Mouse (Mus musculus): ENCODE measurements around the gene Terb1. TPM values are rescaled to one million over a fixed set of nuclear protein-coding genes. Genes with fewer than 3 reads are reported as not detected.

Gene Terb1
- total and polyA plus RNA-seq, 2 experiments from 2014 or later: 0.43 to 0.44 TPM

DNA sequence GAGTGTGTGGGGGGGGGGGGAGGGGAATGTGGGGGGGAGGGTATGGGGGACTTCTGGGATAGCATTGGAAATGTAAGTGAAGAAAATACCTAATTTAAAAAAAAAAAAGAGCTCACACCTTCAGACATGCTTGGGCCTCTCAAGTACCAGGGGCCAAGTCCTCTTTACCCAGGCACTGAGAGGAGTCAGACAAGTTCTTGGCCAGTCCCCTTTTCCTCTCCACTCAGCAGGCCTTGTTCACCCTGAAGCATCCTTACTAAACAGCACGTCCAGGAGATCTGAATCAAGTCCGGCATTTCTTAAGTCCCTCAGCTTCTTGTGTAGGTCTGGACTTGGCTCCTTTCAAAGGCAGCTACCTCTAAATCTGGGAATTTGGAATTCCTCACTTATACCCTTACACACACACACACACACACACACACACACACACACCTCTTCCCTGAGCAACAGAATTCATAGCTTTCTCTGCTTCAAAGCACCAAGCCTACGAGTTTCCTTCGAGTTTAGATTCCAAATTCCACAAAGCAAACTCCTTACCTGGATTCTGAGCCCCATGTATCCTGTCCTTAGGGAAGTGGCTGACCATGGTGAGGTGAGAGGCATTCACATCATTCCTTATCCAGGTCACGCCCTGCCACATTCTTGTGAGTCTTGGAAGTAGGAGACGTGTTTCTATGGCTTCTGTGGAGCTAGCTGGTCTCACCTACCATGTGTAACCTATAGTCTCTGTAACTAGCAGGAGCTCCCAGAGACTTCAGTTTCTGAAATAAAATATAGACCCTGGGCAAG lies 103.2 kb downstream of the Terb1 start:
- Histone ChIP-seq H3K4me3 (ENCODE audit: low read depth, low read length) (no peak overlapping the region), H3K9me3 (ENCODE audit: low read length) (no peaks in the 10 kb centered on the region), H3K9ac (no peak overlapping the region), H3K27ac (ENCODE audit: low read depth, low read length) (no peak overlapping the region), H3K36me3 (ENCODE audit: insufficient read depth) (no peaks in the 10 kb centered on the region), H3K4me2 (ENCODE audit: low read depth) (no peak overlapping the region), H3K4me1 (ENCODE audit: insufficient read depth) (no peaks in the 10 kb centered on the region), H3K27me3 (ENCODE audit: insufficient read depth, low read length) (no peaks in the 10 kb centered on the region)
- ATAC-seq: no peak
- no peak for TF ChIP-seq CTCF (IDR thresholded peaks at IDR 0.05; ENCODE audit: low read depth)
- no peak for DNase-seq
- WGBS: 85% methylated on average over 6 of the region's 6 CpGs

DNA sequence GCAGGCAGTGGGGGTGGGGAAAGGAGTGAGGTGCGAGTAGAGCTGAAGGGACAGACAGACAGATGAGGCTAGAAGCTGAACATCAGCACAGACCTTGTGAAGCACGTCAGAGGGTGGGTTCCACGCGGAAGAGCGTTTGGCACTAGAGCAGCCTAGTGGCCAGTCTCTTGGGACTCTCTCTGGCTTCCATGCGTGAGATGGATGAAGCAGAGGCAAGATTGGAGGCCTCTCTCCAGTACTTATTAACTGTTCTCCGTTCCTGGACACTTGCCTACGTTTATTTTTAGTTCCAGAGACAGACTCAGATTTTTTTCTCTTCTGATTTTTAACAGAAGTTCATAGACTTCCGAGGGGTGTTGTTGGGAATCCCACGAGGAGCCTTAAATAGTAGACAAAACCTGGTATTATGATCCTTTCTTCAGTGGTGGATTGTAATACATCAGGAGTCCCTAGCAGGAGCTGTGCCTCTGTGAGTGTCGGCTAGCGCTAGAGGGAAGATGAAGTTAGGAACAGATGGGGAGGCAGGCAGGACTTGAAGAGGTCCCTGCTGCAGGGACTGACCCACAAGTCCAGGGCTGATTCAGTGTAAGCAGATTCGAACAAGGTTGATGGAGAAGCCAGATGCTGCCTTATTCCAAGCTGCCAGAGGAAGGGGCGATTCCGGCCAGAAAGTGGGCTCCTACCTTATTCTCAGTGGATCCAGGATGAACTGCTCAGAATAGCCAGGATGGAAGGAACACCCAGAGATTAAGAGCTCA lies 104.1 kb downstream of the Terb1 start:
- no peak overlapping the region for H3K27ac ChIP-seq (ENCODE audit: low read depth, low read length)
- no peaks in the 10 kb centered on the region for H3K36me3 ChIP-seq (ENCODE audit: insufficient read depth)
- no peaks in the 10 kb centered on the region for H3K9me3 ChIP-seq (ENCODE audit: low read length)
- ATAC-seq (no peak), DNase-seq (no peak)
- no peak for TF ChIP-seq CTCF (IDR thresholded peaks at IDR 0.05; ENCODE audit: low read depth)
- no peak overlapping the region for H3K4me3 ChIP-seq (ENCODE audit: low read depth, low read length)
- WGBS: 69% methylated on average over 15 of the region's 15 CpGs
- H3K27me3 ChIP-seq (ENCODE audit: insufficient read depth, low read length): no peaks in the 10 kb centered on the region
- H3K4me2 ChIP-seq (ENCODE audit: low read depth): no peak overlapping the region
- no peak overlapping the region for H3K9ac ChIP-seq
- no peaks in the 10 kb centered on the region for H3K4me1 ChIP-seq (ENCODE audit: insufficient read depth)

DNA sequence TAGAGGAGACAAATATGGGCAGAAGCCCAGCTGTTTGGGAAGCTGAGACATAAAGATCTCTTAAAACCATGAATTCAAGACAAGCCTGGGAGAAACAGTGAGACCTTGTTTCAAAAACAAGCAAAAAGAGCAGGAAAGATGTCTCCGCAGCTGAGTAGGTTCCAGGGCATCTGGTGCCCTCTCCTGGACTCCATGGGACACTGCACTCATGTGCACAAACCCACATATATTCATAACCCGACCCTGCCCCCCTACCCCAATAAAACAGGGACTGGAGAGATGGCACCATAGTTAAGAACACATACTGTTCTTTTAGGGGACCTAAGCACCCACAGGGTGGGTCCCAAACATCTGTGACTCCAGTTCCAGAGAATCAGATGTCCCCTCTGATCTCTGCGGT lies 106.1 kb downstream of the Terb1 start:
- no peak for DNase-seq
- peak; percentile 41 for TF ChIP-seq CTCF (IDR thresholded peaks at IDR 0.05; ENCODE audit: low read depth)
- Histone ChIP-seq H3K9ac (no peak overlapping the region), H3K27ac (ENCODE audit: low read depth, low read length) (no peak overlapping the region), H3K36me3 (ENCODE audit: insufficient read depth) (no peaks in the 10 kb centered on the region), H3K4me3 (ENCODE audit: low read depth, low read length) (no peak overlapping the region), H3K4me1 (ENCODE audit: insufficient read depth) (no peaks in the 10 kb centered on the region), H3K27me3 (ENCODE audit: insufficient read depth, low read length) (no peaks in the 10 kb centered on the region), H3K4me2 (ENCODE audit: low read depth) (no peak overlapping the region), H3K9me3 (ENCODE audit: low read length) (no peaks in the 10 kb centered on the region)
- 69% methylated on average over 3 of the region's 3 CpGs for WGBS
- ATAC-seq: no peak

Other genes starting within 250 kb of the Terb1 start
- 0.14 TPM in 1 of 2 replicates, not detected in the other for gene Cmtm2a, start 216.7 kb downstream of the Terb1 start, total RNA-seq (2014; rRNA removed)
- 0.17 TPM in 1 of 2 replicates, not detected in the other for gene Cmtm2a, start 216.7 kb downstream of the Terb1 start, polyA plus RNA-seq (2015; fragmentation: Nextera tagmentation; extraction: Ambion mirVana)
- gene Gm45711, start 199.8 kb downstream of the Terb1 start, total RNA-seq (2014; rRNA removed): not detected in 2 replicates
- gene Gm45711, start 199.8 kb downstream of the Terb1 start, polyA plus RNA-seq (2015; fragmentation: Nextera tagmentation; extraction: Ambion mirVana): not detected in 2 replicates
- gene Cmtm1, start 199.8 kb downstream of the Terb1 start, total RNA-seq (2014; rRNA removed): 0.62 TPM in 1 of 2 replicates, not detected in the other
- gene Cmtm1, start 199.8 kb downstream of the Terb1 start, polyA plus RNA-seq (2015; fragmentation: Nextera tagmentation; extraction: Ambion mirVana): not detected in 2 replicates
- gene Gm11020, start 188.3 kb downstream of the Terb1 start, total RNA-seq (2014; rRNA removed): not detected in 2 replicates
- not detected in 2 replicates for gene Gm11020, start 188.3 kb downstream of the Terb1 start, polyA plus RNA-seq (2015; fragmentation: Nextera tagmentation; extraction: Ambion mirVana)
- 0.38 TPM in 1 of 2 replicates, not detected in the other for gene Cmtm2b, start 187.7 kb downstream of the Terb1 start, total RNA-seq (2014; rRNA removed)
- not detected in 2 replicates for gene Cmtm2b, start 187.7 kb downstream of the Terb1 start, polyA plus RNA-seq (2015; fragmentation: Nextera tagmentation; extraction: Ambion mirVana)
- gene Cmtm3, start 170.5 kb downstream of the Terb1 start, total RNA-seq (2014; rRNA removed): 18.4 and 22.0 TPM in 2 replicates
- 33.0 and 34.4 TPM in 2 replicates for gene Cmtm3, start 170.5 kb downstream of the Terb1 start, polyA plus RNA-seq (2015; fragmentation: Nextera tagmentation; extraction: Ambion mirVana)
- 32.9 and 35.1 TPM in 2 replicates for gene Cmtm4, start 114.1 kb downstream of the Terb1 start, total RNA-seq (2014; rRNA removed)
- 2.0 and 2.3 TPM in 2 replicates for gene Cmtm4, start 114.1 kb downstream of the Terb1 start, polyA plus RNA-seq (2015; fragmentation: Nextera tagmentation; extraction: Ambion mirVana)
- 104 and 125 TPM in 2 replicates for gene Dync1li2, start 66.9 kb downstream of the Terb1 start, total RNA-seq (2014; rRNA removed)
- gene Dync1li2, start 66.9 kb downstream of the Terb1 start, polyA plus RNA-seq (2015; fragmentation: Nextera tagmentation; extraction: Ambion mirVana): 46.4 and 74.0 TPM in 2 replicates
- 86.3 and 97.6 TPM in 2 replicates for gene Nae1, start 24.7 kb upstream of the Terb1 start, total RNA-seq (2014; rRNA removed)
- 120 and 134 TPM in 2 replicates for gene Nae1, start 24.7 kb upstream of the Terb1 start, polyA plus RNA-seq (2015; fragmentation: Nextera tagmentation; extraction: Ambion mirVana)
- gene Car7, start 24.8 kb upstream of the Terb1 start, total RNA-seq (2014; rRNA removed): 2.2 and 2.5 TPM in 2 replicates
- gene Car7, start 24.8 kb upstream of the Terb1 start, polyA plus RNA-seq (2015; fragmentation: Nextera tagmentation; extraction: Ambion mirVana): 1.6 and 2.0 TPM in 2 replicates
- 11.8 and 13.2 TPM in 2 replicates for gene Pdp2, start 81.5 kb upstream of the Terb1 start, total RNA-seq (2014; rRNA removed)
- gene Pdp2, start 81.5 kb upstream of the Terb1 start, polyA plus RNA-seq (2015; fragmentation: Nextera tagmentation; extraction: Ambion mirVana): 8.8 and 14.6 TPM in 2 replicates
- gene Cdh16, start 114.5 kb upstream of the Terb1 start, total RNA-seq (2014; rRNA removed): not detected in 2 replicates
- not detected in 2 replicates for gene Cdh16, start 114.5 kb upstream of the Terb1 start, polyA plus RNA-seq (2015; fragmentation: Nextera tagmentation; extraction: Ambion mirVana)
- 5.2 and 5.3 TPM in 2 replicates for gene Rrad, start 121.4 kb upstream of the Terb1 start, total RNA-seq (2014; rRNA removed)
- 2.2 and 2.9 TPM in 2 replicates for gene Rrad, start 121.4 kb upstream of the Terb1 start, polyA plus RNA-seq (2015; fragmentation: Nextera tagmentation; extraction: Ambion mirVana)
- 54.9 and 61.9 TPM in 2 replicates for gene Ciao2b, start 132.1 kb upstream of the Terb1 start, total RNA-seq (2014; rRNA removed)
- gene Ciao2b, start 132.1 kb upstream of the Terb1 start, polyA plus RNA-seq (2015; fragmentation: Nextera tagmentation; extraction: Ambion mirVana): 108 and 110 TPM in 2 replicates
- gene Ces2a, start 224.1 kb upstream of the Terb1 start, total RNA-seq (2014; rRNA removed): not detected in 2 replicates
- not detected in 2 replicates for gene Ces2a, start 224.1 kb upstream of the Terb1 start, polyA plus RNA-seq (2015; fragmentation: Nextera tagmentation; extraction: Ambion mirVana)

Measured in forebrain, postnatal 0 days (tissue).